Mouse (Mus musculus): ENCODE data around the gene Hoxc5. TPM values are rescaled to one million over a fixed set of nuclear protein-coding genes. Genes with fewer than 3 reads are reported as not detected.

Gene Hoxc5
- polyA plus RNA-seq, 2 experiments, result 0.06 TPM; not detected in 1

- H3K27me3 ChIP-seq (ENCODE audit: control insufficient read depth, insufficient read depth, low read length), result peaks cover 93% of the 10 kb centered on the region
- ATAC-seq (ENCODE audit: insufficient read depth) (no peak), DNase-seq (ENCODE audit: low read depth in 3 of 3, low spot score in 3 of 3) (no peak)
- H3K9ac ChIP-seq (replicated peaks), result no peak overlapping the region
- H3K36me3 ChIP-seq (replicated peaks; ENCODE audit: control insufficient read depth, insufficient read depth, low read depth), result no peaks in the 10 kb centered on the region
- H3K4me2 ChIP-seq (ENCODE audit: low read depth), result no peak overlapping the region
- no peaks in the 10 kb centered on the region for H3K4me1 ChIP-seq (replicated peaks; ENCODE audit: control insufficient read depth in 2 of 2, insufficient read depth in 2 of 2, low read length in 1 of 2)
- H3K9me3 ChIP-seq (ENCODE audit: control insufficient read depth, low read length), result no peaks in the 10 kb centered on the region
- TF ChIP-seq CTCF (IDR thresholded peaks at IDR 0.05; ENCODE audit: low read depth) (no peak), EP300 (IDR thresholded peaks at IDR 0.05; ENCODE audit: low read depth) (no peak)
- no peak overlapping the region for H3K4me3 ChIP-seq (ENCODE audit: insufficient read depth in 1 of 2, low read depth in 2 of 2, low read length in 2 of 2)
- H3K27ac ChIP-seq, result no peak overlapping the region
- 5% methylated on average over 6 of the region's 6 CpGs for WGBS (ENCODE audit: insufficient replicate concordance)
These were observed 5.5 kb upstream of the Hoxc5 start for GRCm38 (mm10) chr15:102961728-102962127.

DNA sequence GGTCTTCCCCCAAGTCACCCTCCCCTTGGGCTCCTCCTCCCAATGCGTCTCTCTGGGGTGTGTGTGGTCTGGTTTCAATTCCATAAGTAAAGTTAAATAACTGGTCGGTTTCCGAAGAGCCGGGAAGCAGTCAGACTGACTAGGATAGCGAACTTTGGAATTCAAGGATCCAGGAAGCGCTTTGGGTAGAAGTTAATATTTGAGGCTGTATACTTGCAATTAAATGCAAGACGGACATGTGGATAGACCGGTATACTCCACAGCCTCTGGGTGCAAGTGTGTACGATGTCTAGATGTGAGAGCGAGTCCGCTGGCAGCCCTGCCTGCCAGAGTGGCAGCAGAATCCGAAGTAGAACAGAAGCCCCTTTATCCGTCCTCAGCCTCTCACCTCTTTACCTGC, 4.8 kb upstream of the Hoxc5 start:
- DNase-seq (ENCODE audit: low read depth in 3 of 3, low spot score in 3 of 3) (no peak), ATAC-seq (ENCODE audit: insufficient read depth) (no peak)
- H3K4me2 ChIP-seq (ENCODE audit: low read depth), result no peak overlapping the region
- H3K9ac ChIP-seq (replicated peaks), result no peak overlapping the region
- H3K36me3 ChIP-seq (replicated peaks; ENCODE audit: control insufficient read depth, insufficient read depth, low read depth), result no peaks in the 10 kb centered on the region
- H3K27ac ChIP-seq, result no peak overlapping the region
- no peaks in the 10 kb centered on the region for H3K4me1 ChIP-seq (replicated peaks; ENCODE audit: control insufficient read depth in 2 of 2, insufficient read depth in 2 of 2, low read length in 1 of 2)
- WGBS (ENCODE audit: insufficient replicate concordance), result 2% methylated on average over 13 of the region's 13 CpGs
- peaks cover 93% of the 10 kb centered on the region for H3K27me3 ChIP-seq (ENCODE audit: control insufficient read depth, insufficient read depth, low read length)
- no peaks in the 10 kb centered on the region for H3K9me3 ChIP-seq (ENCODE audit: control insufficient read depth, low read length)
- no peak overlapping the region for H3K4me3 ChIP-seq (ENCODE audit: insufficient read depth in 1 of 2, low read depth in 2 of 2, low read length in 2 of 2)
- TF ChIP-seq EP300 (IDR thresholded peaks at IDR 0.05; ENCODE audit: low read depth), result no peak

DNA sequence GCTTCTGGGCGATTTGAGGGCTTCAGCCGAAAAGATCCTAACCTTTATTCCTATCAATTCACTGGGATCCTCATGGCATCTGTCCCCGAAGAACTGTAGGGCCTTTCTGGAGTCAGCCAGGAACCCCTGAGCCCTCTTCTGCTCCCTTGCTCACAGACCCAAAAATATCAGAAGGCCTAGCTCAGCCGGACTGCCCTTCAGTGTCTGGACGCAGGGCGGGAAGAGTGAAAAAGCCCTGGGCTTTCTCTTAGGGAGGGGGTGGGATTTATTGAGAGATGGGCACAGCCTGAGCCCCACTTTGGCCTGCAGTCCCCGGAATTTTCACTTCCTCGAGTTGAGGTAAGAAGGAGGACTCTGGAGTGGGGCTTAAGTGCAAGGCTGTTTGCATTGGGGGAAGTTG, 4.0 kb upstream of the Hoxc5 start:
- no peak for ATAC-seq (ENCODE audit: insufficient read depth)
- 5% methylated on average over 8 of the region's 8 CpGs for WGBS (ENCODE audit: insufficient replicate concordance)
- no peak overlapping the region for H3K27ac ChIP-seq
- no peak overlapping the region for H3K4me2 ChIP-seq (ENCODE audit: low read depth)
- H3K9me3 ChIP-seq (ENCODE audit: control insufficient read depth, low read length), result no peaks in the 10 kb centered on the region
- H3K4me1 ChIP-seq (replicated peaks; ENCODE audit: control insufficient read depth in 2 of 2, insufficient read depth in 2 of 2, low read length in 1 of 2), result no peaks in the 10 kb centered on the region
- H3K4me3 ChIP-seq (ENCODE audit: insufficient read depth in 1 of 2, low read depth in 2 of 2, low read length in 2 of 2), result no peak overlapping the region
- no peaks in the 10 kb centered on the region for H3K36me3 ChIP-seq (replicated peaks; ENCODE audit: control insufficient read depth, insufficient read depth, low read depth)
- no peak for TF ChIP-seq EP300 (IDR thresholded peaks at IDR 0.05; ENCODE audit: low read depth)
- TF ChIP-seq CTCF (IDR thresholded peaks at IDR 0.05; ENCODE audit: low read depth), result no peak
- DNase-seq (ENCODE audit: low read depth in 3 of 3, low spot score in 3 of 3), result no peak
- H3K9ac ChIP-seq (replicated peaks), result no peak overlapping the region
- peaks cover 92% of the 10 kb centered on the region for H3K27me3 ChIP-seq (ENCODE audit: control insufficient read depth, insufficient read depth, low read length)

- Histone ChIP-seq H3K4me1 (replicated peaks; ENCODE audit: control insufficient read depth in 2 of 2, insufficient read depth in 2 of 2, low read length in 1 of 2) (no peaks in the 10 kb centered on the region), H3K4me2 (ENCODE audit: low read depth) (no peak overlapping the region)
These were observed 3.3 kb upstream of the Hoxc5 start for GRCm38 (mm10) chr15:102963671-102964640.

GRCm38 (mm10) chr15:102965003-102965891, 2.0 kb upstream of the Hoxc5 start:
- no peak for ATAC-seq (ENCODE audit: insufficient read depth)
- H3K9me3 ChIP-seq (ENCODE audit: control insufficient read depth, low read length), result no peaks in the 10 kb centered on the region
- H3K36me3 ChIP-seq (replicated peaks; ENCODE audit: control insufficient read depth, insufficient read depth, low read depth), result no peaks in the 10 kb centered on the region
- no peak overlapping the region for H3K27ac ChIP-seq
- H3K4me2 ChIP-seq (ENCODE audit: low read depth), result no peak overlapping the region
- no peak for TF ChIP-seq CTCF (IDR thresholded peaks at IDR 0.05; ENCODE audit: low read depth)
- no peak for TF ChIP-seq EP300 (IDR thresholded peaks at IDR 0.05; ENCODE audit: low read depth)
- peaks cover 96% of the 10 kb centered on the region for H3K27me3 ChIP-seq (ENCODE audit: control insufficient read depth, insufficient read depth, low read length)
- no peaks in the 10 kb centered on the region for H3K4me1 ChIP-seq (replicated peaks; ENCODE audit: control insufficient read depth in 2 of 2, insufficient read depth in 2 of 2, low read length in 1 of 2)
- H3K9ac ChIP-seq (replicated peaks), result no peak overlapping the region
- DNase-seq (ENCODE audit: low read depth in 3 of 3, low spot score in 3 of 3), result no peak
- WGBS (ENCODE audit: insufficient replicate concordance), result 4% methylated on average over 26 of the region's 26 CpGs
- no peak overlapping the region for H3K4me3 ChIP-seq (ENCODE audit: insufficient read depth in 1 of 2, low read depth in 2 of 2, low read length in 2 of 2)

More at GRCm38 (mm10) chr15:102963671-102964640, 3.3 kb upstream of the Hoxc5 start:
- DNase-seq (ENCODE audit: low read depth in 3 of 3, low spot score in 3 of 3) (no peak), ATAC-seq (ENCODE audit: insufficient read depth) (no peak)
- H3K36me3 ChIP-seq (replicated peaks; ENCODE audit: control insufficient read depth, insufficient read depth, low read depth), result no peaks in the 10 kb centered on the region
- H3K9ac ChIP-seq (replicated peaks), result no peak overlapping the region
- WGBS (ENCODE audit: insufficient replicate concordance), result 1% methylated on average over 28 of the region's 28 CpGs
- H3K4me3 ChIP-seq (ENCODE audit: insufficient read depth in 1 of 2, low read depth in 2 of 2, low read length in 2 of 2), result no peak overlapping the region
- no peak for TF ChIP-seq EP300 (IDR thresholded peaks at IDR 0.05; ENCODE audit: low read depth)
- no peak for TF ChIP-seq CTCF (IDR thresholded peaks at IDR 0.05; ENCODE audit: low read depth)
- H3K9me3 ChIP-seq (ENCODE audit: control insufficient read depth, low read length), result no peaks in the 10 kb centered on the region
- H3K27ac ChIP-seq, result no peak overlapping the region
- H3K27me3 ChIP-seq (ENCODE audit: control insufficient read depth, insufficient read depth, low read length), result peaks cover 92% of the 10 kb centered on the region
